Mouse (Mus musculus) CH12.LX (cell line): Measurements from ENCODE around the gene Cep250. TPM values are rescaled to one million over a fixed set of nuclear protein-coding genes. Genes with fewer than 3 reads are reported as not detected.

Experiments
- DNase-seq: peaks from one replicate; pipeline ENCODE4 v3.0.0-alpha.2; 2013; ENCODE audit errors: extremely low read depth
- H3K27ac ChIP-seq: 2 replicates; pipeline ENCODE4 v1.5.1; 2012; ENCODE audit warnings: low read depth, mild to moderate bottlenecking, control low read depth, moderate library complexity; ENCODE audit not compliant: insufficient read depth
- H3K27me3 ChIP-seq: replicated peaks from 2 replicates; pipeline ENCODE3; 2012; ENCODE audit warnings: inconsistent platforms
- H3K36me3 ChIP-seq, 2 experiments: replicated peaks in 1 of 2; 2 replicates each; pipeline versions ENCODE3 to v1.6.1; 2012; ENCODE audit warnings: inconsistent platforms in 1 of 2, low read length in 1 of 2, mild to moderate bottlenecking in 1 of 2, mixed read lengths in 1 of 2, moderate library complexity in 1 of 2; ENCODE audit not compliant: control insufficient read depth in 1 of 2, insufficient read depth in 1 of 2
- H3K4me1 ChIP-seq, 2 experiments: 2 replicates each; pipeline ENCODE4 v1.6.1; 2012; ENCODE audit warnings: inconsistent platforms in 1 of 2, moderate library complexity in 1 of 2; ENCODE audit not compliant: insufficient read depth in 2 of 2, control insufficient read depth in 1 of 2
- H3K4me2 ChIP-seq: 2 replicates; pipeline ENCODE4 v1.6.1; 2012; ENCODE audit warnings: low read depth, mild to moderate bottlenecking, control low read depth; ENCODE audit not compliant: poor library complexity, insufficient read depth, severe bottlenecking
- H3K4me3 ChIP-seq, 3 experiments: fragments of 150-350 bp in 1 of 3; sonication (generic) in 1 of 3; replicated peaks in 1 of 3; 2 replicates each; pipeline versions ENCODE3 to v1.5.1; 2011 to 2012; ENCODE audit warnings: low read depth in 2 of 3, low read length in 2 of 3, mild to moderate bottlenecking in 2 of 3, moderate library complexity in 2 of 3, control low read depth in 1 of 3, improper control_type of control experiment in 1 of 3, inconsistent platforms in 1 of 3, mixed read lengths in 1 of 3; ENCODE audit not compliant: poor library complexity in 1 of 3
- H3K79me2 ChIP-seq: replicated peaks from 2 replicates; pipeline ENCODE4 v1.6.1; 2012; ENCODE audit warnings: mild to moderate bottlenecking, moderate library complexity; ENCODE audit not compliant: control insufficient read depth, poor library complexity, insufficient read depth, severe bottlenecking; ENCODE audit errors: extremely low read depth
- H3K9ac ChIP-seq: 2 replicates; pipeline ENCODE4 v1.6.1; 2012; ENCODE audit warnings: low read depth, mild to moderate bottlenecking, control low read depth, moderate library complexity; ENCODE audit not compliant: insufficient read depth
- H3K9me3 ChIP-seq: replicated peaks from 2 replicates; pipeline ENCODE3; 2012; ENCODE audit warnings: low read length, inconsistent platforms, mixed read lengths
- BHLHE40 ChIP-seq: IDR thresholded peaks from 2 replicates; pipeline ENCODE4 v1.6.1; 2011; ENCODE audit warnings: mild to moderate bottlenecking, low read depth, low read length, improper control_type of control experiment
- CHD2 ChIP-seq: IDR thresholded peaks from 2 replicates; pipeline ENCODE4 v1.6.1; 2011; ENCODE audit warnings: low read length, improper control_type of control experiment
- E2F4 ChIP-seq: IDR thresholded peaks from 2 replicates; pipeline ENCODE4 v1.6.1; 2011; ENCODE audit warnings: low read depth, low read length, improper control_type of control experiment; ENCODE audit not compliant: insufficient replicate concordance
- EP300 ChIP-seq: IDR thresholded peaks from 2 replicates; pipeline ENCODE4 v1.6.1; 2011; ENCODE audit warnings: low read length, improper control_type of control experiment
- ETS1 ChIP-seq: conservative IDR thresholded peaks from 2 replicates; pipeline ENCODE4 v1.6.1; 2012; ENCODE audit warnings: low read depth, mild to moderate bottlenecking, inconsistent platforms, low read length, improper control_type of control experiment, moderate library complexity
- GABPA ChIP-seq: IDR thresholded peaks from 2 replicates; pipeline ENCODE4 v1.6.1; 2012; ENCODE audit warnings: low read depth, low read length, improper control_type of control experiment, inconsistent platforms; ENCODE audit not compliant: insufficient replicate concordance
- HCFC1 ChIP-seq: IDR thresholded peaks from 2 replicates; pipeline ENCODE4 v1.6.1; 2012; ENCODE audit warnings: low read depth, mild to moderate bottlenecking, inconsistent platforms, low read length, improper control_type of control experiment
- IRF4 ChIP-seq: IDR thresholded peaks from 2 replicates; pipeline ENCODE4 v1.6.1; 2014; ENCODE audit warnings: low read depth, mild to moderate bottlenecking, inconsistent platforms, low read length, improper control_type of control experiment
- JUN ChIP-seq: IDR thresholded peaks from 2 replicates; pipeline ENCODE4 v1.6.1; 2011; ENCODE audit warnings: low read depth, mild to moderate bottlenecking, low read length, improper control_type of control experiment, moderate library complexity; ENCODE audit not compliant: insufficient read depth
- JUND ChIP-seq: conservative IDR thresholded peaks from 2 replicates; pipeline ENCODE4 v1.6.1; 2011; ENCODE audit warnings: low read depth, low read length, improper control_type of control experiment
- KAT2A ChIP-seq: IDR thresholded peaks from 2 replicates; pipeline ENCODE4 v1.6.1; 2012; ENCODE audit warnings: low read length, improper control_type of control experiment, inconsistent platforms; ENCODE audit not compliant: insufficient replicate concordance
- MAFK ChIP-seq: IDR thresholded peaks from 2 replicates; pipeline ENCODE4 v1.6.1; 2011; ENCODE audit warnings: low read length, improper control_type of control experiment; ENCODE audit not compliant: insufficient replicate concordance
- MAX ChIP-seq: IDR thresholded peaks from 2 replicates; pipeline ENCODE4 v1.6.1; 2011; ENCODE audit warnings: low read length, improper control_type of control experiment
- MAZ ChIP-seq: IDR thresholded peaks from 2 replicates; pipeline ENCODE4 v1.6.1; 2012; ENCODE audit warnings: low read depth, mild to moderate bottlenecking, inconsistent platforms, low read length, improper control_type of control experiment, moderate library complexity
- MXI1 ChIP-seq: IDR thresholded peaks from 2 replicates; pipeline ENCODE4 v1.6.1; 2011; ENCODE audit warnings: mild to moderate bottlenecking, low read depth, low read length, improper control_type of control experiment
- MYC ChIP-seq: IDR thresholded peaks from 2 replicates; pipeline ENCODE4 v1.6.1; 2011; ENCODE audit warnings: low read depth, mild to moderate bottlenecking, improper control_type of control experiment, low read length
- NRF1 ChIP-seq: IDR thresholded peaks from 2 replicates; pipeline ENCODE4 v1.6.1; 2014; ENCODE audit warnings: low read depth, mild to moderate bottlenecking, inconsistent platforms, low read length, improper control_type of control experiment, moderate library complexity
- PAX5 ChIP-seq: IDR thresholded peaks from 2 replicates; pipeline ENCODE4 v1.6.1; 2012; ENCODE audit warnings: low read length, inconsistent platforms, mixed read lengths
- POLR2A ChIP-seq: IDR thresholded peaks from 2 replicates; pipeline ENCODE4 v1.6.1; 2011; ENCODE audit warnings: low read depth, mild to moderate bottlenecking, improper control_type of control experiment, low read length
- RAD21 ChIP-seq: IDR thresholded peaks from 2 replicates; pipeline ENCODE4 v1.6.1; 2011; ENCODE audit warnings: low read depth, mild to moderate bottlenecking, low read length, improper control_type of control experiment, moderate library complexity
- RCOR1 ChIP-seq: conservative IDR thresholded peaks from 2 replicates; pipeline ENCODE4 v1.6.1; 2012; ENCODE audit warnings: low read depth, mild to moderate bottlenecking, inconsistent platforms, low read length, improper control_type of control experiment
- SIN3A ChIP-seq: IDR thresholded peaks from 2 replicates; pipeline ENCODE4 v1.6.1; 2012; ENCODE audit warnings: low read length, improper control_type of control experiment, inconsistent platforms
- SMC3 ChIP-seq: IDR thresholded peaks from 2 replicates; pipeline ENCODE4 v1.6.1; 2011; ENCODE audit warnings: low read depth, low read length, improper control_type of control experiment
- TBP ChIP-seq: conservative IDR thresholded peaks from 2 replicates; pipeline ENCODE4 v1.6.1; 2011; ENCODE audit warnings: low read depth, low read length, improper control_type of control experiment
- UBTF ChIP-seq: IDR thresholded peaks from 2 replicates; pipeline ENCODE4 v1.6.1; 2012; ENCODE audit warnings: low read depth, mild to moderate bottlenecking, inconsistent platforms, low read length, improper control_type of control experiment, moderate library complexity
- USF2 ChIP-seq: conservative IDR thresholded peaks from 2 replicates; pipeline ENCODE4 v1.6.1; 2011; ENCODE audit warnings: low read depth, low read length, improper control_type of control experiment
- ZC3H11A ChIP-seq: IDR thresholded peaks from 2 replicates; pipeline ENCODE4 v1.6.1; 2012; ENCODE audit warnings: low read depth, mild to moderate bottlenecking, inconsistent platforms, low read length, improper control_type of control experiment
- ZKSCAN1 ChIP-seq: IDR thresholded peaks from 2 replicates; pipeline ENCODE4 v1.6.1; 2012; ENCODE audit warnings: low read depth, inconsistent platforms, low read length, improper control_type of control experiment, borderline replicate concordance
- ZNF384 ChIP-seq: IDR thresholded peaks from 2 replicates; pipeline ENCODE4 v1.6.1; 2012; ENCODE audit warnings: low read depth, low read length, improper control_type of control experiment, inconsistent platforms
- dilution Hi-C: fragments of 300-500 bp; cut with MboI; formaldehyde crosslinking; loops from 2 replicates; pipeline ENCODE4 v1.14.3; 2020; ENCODE audit warnings: low sequenced_read_pairs; ENCODE audit not compliant: extremely low pct_unique_long_range_greater_than_20kb, extremely low pct_ligation_motif_present
- in situ Hi-C: fragments of 300-500 bp; cut with MboI; formaldehyde crosslinking; loops from 3 replicates; pipeline ENCODE4 v1.14.3; 2019; ENCODE audit warnings: low sequenced_read_pairs, low pct_ligation_motif_present, low pct_unique_long_range_greater_than_20kb, mixed read lengths
- polyA plus RNA-seq: library from polyadenylated mRNA; unstranded; fragments of >175 nt; gene quantifications from 2 replicates; pipeline ENCODE4 v1.2.1, GENCODE M21; 2012; ENCODE audit warnings: low read depth; ENCODE audit not compliant: insufficient read length
- total RNA-seq, 2 experiments: library from RNA; depleted of rRNA; stranded (reverse); fragments of 300-350 nt in 1 of 2; fragments of >200 nt in 1 of 2; gene quantifications; 2 replicates each; pipeline ENCODE4 v1.2.3; 2012 to 2014

The Cep250 gene
- total and polyA plus RNA-seq, 3 experiments = 13.5 to 29.1 (median 25.8) TPM

- DNase-seq = peak; percentile 52
- H3K27ac ChIP-seq = no peak overlapping the region
Measured at GRCm38 (mm10) chr2:155928711-155929345, 27.4 kb upstream of the Cep250 start.

GRCm38 (mm10) chr2:155929531-155930442, 26.5 kb upstream of the Cep250 start, which contains the start of gene Uqcc1:
TSS of gene Uqcc1 (minus strand) at chr2:155930310.
- DNase-seq = peak; percentile 95
- H3K4me2 ChIP-seq = peak within 1 kb of the TSS; percentile 99
- dilution Hi-C loops = no loop called here
- TF ChIP-seq UBTF (no peak), POLR2A (peak; percentile 86), KAT2A (peak; percentile 78; the same call in 1 of the 2 replicates), MXI1 (peak; percentile 80; the same call in 1 of the 2 replicates), ETS1 (peak; percentile 49; the same call in 1 of the 2 replicates), JUND (no peak), USF2 (no peak), NRF1 (peak; percentile 86), JUN (no peak), IRF4 (peak; percentile 60), RCOR1 (peak; percentile 71), MYC (peak; percentile 77), ZNF384 (peak; percentile 41; the same call in 1 of the 2 replicates), E2F4 (no peak), ZKSCAN1 (no peak), CHD2 (peak; percentile 70), GABPA (no peak; the same call in 1 of the 2 replicates), HCFC1 (peak; percentile 89), SMC3 (no peak), BHLHE40 (peak; percentile 77), SIN3A (peak; percentile 86), TBP (peak; percentile 73)

More at GRCm38 (mm10) chr2:155928711-155929345, 27.4 kb upstream of the Cep250 start:
- TF ChIP-seq MAFK (no peak), HCFC1 (peak; percentile 37; the same call in 1 of the 2 replicates), MAZ (no peak), EP300 (no peak), BHLHE40 (peak; percentile 40; the same call in 1 of the 2 replicates), MXI1 (peak; percentile 88; the same call in 1 of the 2 replicates), NRF1 (no peak), SIN3A (peak; percentile 77; the same call in 1 of the 2 replicates), ZNF384 (no peak), PAX5 (no peak), MYC (peak; percentile 89), ZC3H11A (no peak), MAX (peak; percentile 62; the same call in 1 of the 2 replicates), RAD21 (no peak), IRF4 (no peak)
- Histone ChIP-seq H3K36me3 (peaks cover 6 to 17% of the 10 kb centered on the region in 2 experiments), H3K4me1 (peaks cover 7 to 42% of the 10 kb centered on the region in 2 experiments; a peak in 3 of 4 replicates), H3K4me2 (peak overlapping the region; percentile 99), H3K9ac (peak overlapping the region; percentile 74), H3K9me3 (no peaks in the 10 kb centered on the region), H3K27me3 (no peaks in the 10 kb centered on the region), H3K4me3 (peak overlapping the region; percentile 75 to 87 (median 76)), H3K79me2 (peaks cover 49% of the 10 kb centered on the region)
- dilution Hi-C loops (no loop called here), in situ Hi-C loops (loop anchor here (25.0 kb wide), 1 partner anchor 242 kb away; the partner anchor contains the start of gene Trpc4ap)

More at GRCm38 (mm10) chr2:155929531-155930442, 26.5 kb upstream of the Cep250 start, which contains the start of gene Uqcc1:
- peaks cover 44% of the 10 kb centered on the region for H3K79me2 ChIP-seq
- peak within 1 kb of the TSS; percentile 74 for H3K9ac ChIP-seq
- no peaks in the 10 kb centered on the region for H3K9me3 ChIP-seq
- peaks cover 5 to 35% of the 10 kb centered on the region in 2 experiments; a peak in 2 of 4 replicates for H3K4me1 ChIP-seq
- peak within 1 kb of the TSS; percentile 75 to 87 (median 76) for H3K4me3 ChIP-seq
- peak within 1 kb of the TSS; percentile 79 for H3K27ac ChIP-seq
- H3K27me3 ChIP-seq = no peaks in the 10 kb centered on the region
- peaks cover 0 to 9% of the 10 kb centered on the region in 2 experiments for H3K36me3 ChIP-seq
- in situ Hi-C loops = loop anchor here (25.0 kb wide), 1 partner anchor 242 kb away; the partner anchor contains the start of gene Trpc4ap
